Mouse (Mus musculus) intestine, embryonic 16.5 days (tissue): ENCODE measurements at regions not wholly inside any gene's neighbourhood (a gene's known extent, or its start where the extent isn't known, plus 50 kb on each side); places are given as distances from the start of the nearest gene placed in this dataset.

ENCODE experiments used
- ATAC-seq: fragments of 200-750 bp; cut with Nextera tagmentation; 2 replicates; pipeline ENCODE4 v1.8.0; 2017; ENCODE audit warnings: moderate TSS enrichment, moderate library complexity
- H3K27ac ChIP-seq: fragments of 300-500 bp; sonication (generic); 2 replicates; pipeline ENCODE4 v1.5.1; 2014; ENCODE audit warnings: mild to moderate bottlenecking, low read length
- H3K27me3 ChIP-seq: fragments of 300-500 bp; sonication (generic); replicated peaks from 2 replicates; pipeline ENCODE4 v1.6.1; 2014; ENCODE audit warnings: low read length, control low read depth, mixed read lengths; ENCODE audit not compliant: control insufficient read depth, insufficient read depth
- H3K36me3 ChIP-seq: fragments of 300-500 bp; sonication (generic); 2 replicates; pipeline ENCODE4 v1.6.1; 2014; ENCODE audit warnings: low read length, control low read depth; ENCODE audit not compliant: control insufficient read depth, insufficient read depth
- H3K4me1 ChIP-seq: fragments of 300-500 bp; sonication (generic); 2 replicates; pipeline ENCODE4 v1.6.1; 2014; ENCODE audit warnings: low read length, control low read depth, mixed read lengths; ENCODE audit not compliant: control insufficient read depth, insufficient read depth
- H3K4me2 ChIP-seq: fragments of 300-500 bp; sonication (generic); 2 replicates; pipeline ENCODE4 v1.6.1; 2014; ENCODE audit warnings: low read depth, low read length, control low read depth
- H3K4me3 ChIP-seq: fragments of 300-500 bp; sonication (generic); 2 replicates; pipeline ENCODE4 v1.5.1; 2014; ENCODE audit warnings: mild to moderate bottlenecking, low read length
- H3K9ac ChIP-seq: fragments of 300-500 bp; sonication (generic); 2 replicates; pipeline ENCODE4 v1.6.1; 2014; ENCODE audit warnings: low read depth, low read length
- H3K9me3 ChIP-seq: fragments of 300-500 bp; sonication (generic); 2 replicates; pipeline ENCODE4 v1.6.1; 2016; ENCODE audit warnings: low read length, control low read depth; ENCODE audit not compliant: control insufficient read depth
- WGBS: fragments of 180-500 bp; shearing (Covaris S2); extraction: QIAGEN DNeasy Blood & Tissue Kit; methylation state at CpG from one replicate; pipeline ENCODE4 v1.1.7; 2014; 5-methylcytosine and 5-hydroxymethylcytosine counted together

DNA sequence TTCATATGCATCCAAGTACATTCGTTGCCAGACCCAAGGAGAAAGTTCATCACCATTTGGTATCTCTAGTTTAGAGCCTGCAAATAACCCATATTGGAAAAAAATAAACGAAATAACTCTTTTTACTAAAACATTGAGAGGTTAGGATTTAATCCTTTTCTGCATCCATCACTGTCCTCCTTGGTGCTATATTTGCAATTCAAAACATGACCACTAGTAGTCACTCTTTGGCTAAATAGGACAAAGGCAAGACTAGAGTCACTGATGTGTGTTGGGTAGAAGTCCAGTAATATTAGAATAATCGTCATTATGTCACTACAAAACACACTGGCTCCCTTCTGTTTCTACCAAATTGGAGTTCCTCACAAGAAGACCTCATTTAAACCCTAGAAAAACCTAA is 614.0 kb upstream of the Cdh11 start:
- H3K27ac ChIP-seq = no peak overlapping the region
- no peaks in the 10 kb centered on the region for H3K27me3 ChIP-seq
- H3K9me3 ChIP-seq = no peaks in the 10 kb centered on the region
- no peak for ATAC-seq
- WGBS = 88% methylated on average over 3 of the region's 3 CpGs
- no peaks in the 10 kb centered on the region for H3K4me1 ChIP-seq
- no peak overlapping the region for H3K4me2 ChIP-seq
- H3K4me3 ChIP-seq = no peak overlapping the region
- no peak overlapping the region for H3K9ac ChIP-seq
- no peaks in the 10 kb centered on the region for H3K36me3 ChIP-seq

DNA sequence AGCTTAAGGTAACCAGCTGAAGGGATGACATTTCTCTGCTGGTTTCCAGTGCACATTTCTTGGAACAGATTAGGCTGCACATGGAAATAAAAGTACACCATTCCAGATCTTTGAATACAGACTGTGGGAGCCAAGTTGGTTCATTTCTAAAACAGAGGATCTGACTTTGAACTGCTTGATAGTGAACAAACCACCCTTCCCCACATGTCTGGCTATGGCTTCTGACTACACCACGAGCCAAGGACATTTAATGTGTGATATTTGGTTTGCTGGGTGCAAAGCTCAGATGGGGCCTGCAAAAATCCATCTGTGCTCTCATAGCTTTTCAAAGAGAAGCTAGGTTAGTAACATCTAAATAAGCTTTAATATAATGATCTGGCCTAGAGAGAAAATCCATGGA is 614.7 kb upstream of the Cdh11 start:
- WGBS = 80% methylated on average over 1 of the region's 1 CpGs
- H3K36me3 ChIP-seq = no peaks in the 10 kb centered on the region
- H3K9me3 ChIP-seq = no peaks in the 10 kb centered on the region
- no peak overlapping the region for H3K27ac ChIP-seq
- no peak for ATAC-seq
- no peaks in the 10 kb centered on the region for H3K4me1 ChIP-seq
- H3K9ac ChIP-seq = no peak overlapping the region
- no peaks in the 10 kb centered on the region for H3K27me3 ChIP-seq
- H3K4me3 ChIP-seq = no peak overlapping the region
- H3K4me2 ChIP-seq = no peak overlapping the region

- WGBS = 74% methylated on average over 3 of the region's 3 CpGs
- ATAC-seq = peak; percentile 52
- no peak overlapping the region for H3K4me3 ChIP-seq
These were observed 617.3 kb upstream of the Cdh11 start for GRCm38 (mm10) chr8:103402731-103403130.

DNA sequence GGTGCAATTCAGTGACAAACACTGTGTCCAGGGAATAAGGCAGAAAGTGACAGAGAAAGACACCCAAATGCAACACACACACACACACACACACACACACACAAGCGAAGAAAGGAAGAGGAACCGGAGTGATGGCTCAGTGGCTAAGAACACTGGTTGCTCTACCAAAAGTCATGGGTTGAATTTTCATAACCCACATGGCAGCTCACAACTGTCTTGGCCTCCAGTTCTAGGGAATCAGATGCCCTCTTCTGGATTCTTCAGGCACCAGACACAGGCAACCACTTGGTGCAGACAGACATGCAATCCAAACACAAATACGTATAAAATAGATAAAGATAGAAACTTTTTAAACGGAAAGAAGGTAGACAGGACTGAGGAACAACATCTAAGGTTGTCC is 618.4 kb upstream of the Cdh11 start:
- H3K4me1 ChIP-seq = no peaks in the 10 kb centered on the region; the same call in 1 of the 2 replicates
- ATAC-seq = no peak
- 92% methylated on average over 4 of the region's 4 CpGs for WGBS
- no peaks in the 10 kb centered on the region for H3K36me3 ChIP-seq
- no peak overlapping the region for H3K4me3 ChIP-seq
- H3K9ac ChIP-seq = no peak overlapping the region
- no peaks in the 10 kb centered on the region for H3K27me3 ChIP-seq
- H3K9me3 ChIP-seq = no peaks in the 10 kb centered on the region
- no peak overlapping the region for H3K4me2 ChIP-seq
- no peak overlapping the region for H3K27ac ChIP-seq

More at GRCm38 (mm10) chr8:103402731-103403130, 617.3 kb upstream of the Cdh11 start:
- Histone ChIP-seq H3K4me2 (no peak overlapping the region), H3K36me3 (no peaks in the 10 kb centered on the region), H3K9me3 (no peaks in the 10 kb centered on the region), H3K27ac (no peak overlapping the region), H3K4me1 (no peaks in the 10 kb centered on the region; the same call in 1 of the 2 replicates), H3K9ac (no peak overlapping the region), H3K27me3 (no peaks in the 10 kb centered on the region)

DNA sequence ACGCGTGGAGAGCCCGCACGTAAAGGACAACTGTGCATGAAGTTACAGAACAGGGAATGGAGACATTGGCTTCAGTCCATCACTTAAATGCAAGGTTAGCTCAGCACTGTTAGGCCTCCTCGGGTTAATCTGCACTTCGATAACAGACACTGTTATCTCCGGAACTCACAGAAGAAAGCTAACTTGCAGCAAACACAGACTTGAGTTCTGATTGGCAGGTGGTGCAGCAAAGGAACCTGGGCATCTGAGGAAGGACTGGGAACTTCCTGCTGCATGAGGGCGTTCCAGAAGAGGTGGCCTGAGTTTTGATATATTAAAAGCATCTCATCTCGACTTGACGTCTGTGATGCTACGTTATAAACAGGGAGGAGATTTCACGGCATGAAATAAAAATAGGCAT is 620.3 kb upstream of the Cdh11 start:
- no peak overlapping the region for H3K9ac ChIP-seq
- no peaks in the 10 kb centered on the region; the same call in 1 of the 2 replicates for H3K4me1 ChIP-seq
- H3K9me3 ChIP-seq = no peaks in the 10 kb centered on the region
- WGBS = 51% methylated on average over 12 of the region's 12 CpGs
- H3K27me3 ChIP-seq = no peaks in the 10 kb centered on the region
- H3K27ac ChIP-seq = no peak overlapping the region
- H3K4me3 ChIP-seq = no peak overlapping the region
- peak; percentile 24; the same call in 1 of the 2 replicates for ATAC-seq
- no peaks in the 10 kb centered on the region for H3K36me3 ChIP-seq
- H3K4me2 ChIP-seq = no peak overlapping the region

DNA sequence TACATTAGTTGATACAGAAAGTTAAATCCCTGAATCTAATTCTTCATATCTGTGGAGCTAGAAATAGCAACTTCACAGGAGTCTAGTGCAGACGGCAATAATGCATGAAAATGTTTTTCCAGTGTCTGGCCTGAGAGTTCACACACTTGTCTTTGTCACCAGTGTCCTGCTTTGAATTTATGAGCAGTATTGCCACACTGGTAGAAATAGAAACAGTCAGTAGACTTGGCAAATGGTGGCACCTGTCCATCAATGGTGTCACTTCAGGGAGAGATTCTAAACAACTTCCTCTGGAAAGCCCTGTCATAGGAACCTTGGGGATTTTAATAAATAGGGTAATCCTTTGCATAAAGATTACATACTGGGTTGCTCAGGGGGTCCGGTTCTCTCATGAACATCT is 621.5 kb upstream of the Cdh11 start:
- ATAC-seq = no peak
- Histone ChIP-seq H3K36me3 (no peaks in the 10 kb centered on the region), H3K4me3 (no peak overlapping the region), H3K27me3 (no peaks in the 10 kb centered on the region), H3K4me1 (no peaks in the 10 kb centered on the region; the same call in 1 of the 2 replicates), H3K9me3 (no peaks in the 10 kb centered on the region), H3K4me2 (no peak overlapping the region), H3K9ac (no peak overlapping the region), H3K27ac (no peak overlapping the region)
- 68% methylated on average over 2 of the region's 2 CpGs for WGBS

DNA sequence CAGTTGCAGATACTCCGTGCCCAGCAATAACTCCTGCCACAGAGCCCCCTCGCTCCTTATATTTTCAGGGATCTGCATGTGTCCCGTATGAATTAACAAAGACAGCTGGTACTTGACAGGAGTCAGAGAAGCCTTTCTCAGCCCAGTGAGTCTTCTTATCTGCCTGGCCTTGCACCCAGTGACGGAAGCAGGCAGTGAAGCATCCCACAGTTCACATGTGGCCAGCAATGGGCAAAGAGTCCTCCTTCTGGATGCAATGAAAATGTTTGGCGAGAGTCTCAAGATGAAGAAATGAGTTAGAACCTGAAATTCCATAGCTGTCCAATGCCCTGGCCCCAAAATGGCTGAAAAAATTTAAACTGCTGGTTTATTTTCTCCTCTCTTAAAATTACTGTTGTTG is 622.2 kb upstream of the Cdh11 start:
- H3K4me3 ChIP-seq = no peak overlapping the region
- no peaks in the 10 kb centered on the region for H3K36me3 ChIP-seq
- no peaks in the 10 kb centered on the region for H3K27me3 ChIP-seq
- no peaks in the 10 kb centered on the region; the same call in 1 of the 2 replicates for H3K4me1 ChIP-seq
- 78% methylated on average over 5 of the region's 5 CpGs for WGBS
- no peak for ATAC-seq
- no peaks in the 10 kb centered on the region for H3K9me3 ChIP-seq
- no peak overlapping the region for H3K27ac ChIP-seq
- no peak overlapping the region for H3K9ac ChIP-seq
- H3K4me2 ChIP-seq = no peak overlapping the region

DNA sequence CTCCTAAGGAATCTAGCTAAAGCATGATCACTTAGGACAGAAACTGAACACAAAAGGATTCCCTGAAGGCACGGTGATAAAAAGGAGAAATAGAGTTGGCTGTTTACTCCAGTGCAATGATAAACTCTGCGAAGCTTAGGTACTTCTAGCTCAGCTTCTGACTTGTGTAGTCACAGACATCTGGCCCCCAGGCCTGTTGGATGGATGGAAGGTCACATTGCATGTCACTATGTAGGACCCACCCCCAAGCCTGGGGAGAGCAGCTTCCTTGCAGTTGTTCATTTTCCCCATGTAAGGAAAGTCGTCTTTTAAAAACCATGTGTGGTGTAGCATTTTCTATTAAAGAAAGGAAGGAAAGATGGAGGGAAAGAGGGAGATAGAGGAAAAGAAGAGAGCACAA is 623.0 kb upstream of the Cdh11 start:
- 56% methylated on average over 3 of the region's 3 CpGs for WGBS
- no peak for ATAC-seq

GRCm38 (mm10) chr8:103409121-103409551 is 623.7 kb upstream of the Cdh11 start:
- H3K27me3 ChIP-seq = no peaks in the 10 kb centered on the region
- peak; percentile 80 for ATAC-seq
- H3K4me1 ChIP-seq = peaks cover 9% of the 10 kb centered on the region
- H3K4me2 ChIP-seq = no peak overlapping the region
- no peak overlapping the region for H3K4me3 ChIP-seq
- no peaks in the 10 kb centered on the region for H3K36me3 ChIP-seq
- H3K9me3 ChIP-seq = no peaks in the 10 kb centered on the region
- H3K27ac ChIP-seq = peak overlapping the region; percentile 63
- WGBS = 19% methylated on average over 2 of the region's 2 CpGs
- no peak overlapping the region for H3K9ac ChIP-seq

More for the DNA sequence above, 623.0 kb upstream of the Cdh11 start:
- Histone ChIP-seq H3K9ac (no peak overlapping the region), H3K27ac (peak overlapping the region; percentile 63; the same call in 1 of the 2 replicates), H3K9me3 (no peaks in the 10 kb centered on the region), H3K4me2 (no peak overlapping the region), H3K4me1 (peaks cover 1% of the 10 kb centered on the region; the same call in 1 of the 2 replicates), H3K27me3 (no peaks in the 10 kb centered on the region), H3K36me3 (no peaks in the 10 kb centered on the region), H3K4me3 (no peak overlapping the region)

- WGBS = 70% methylated on average over 7 of the region's 7 CpGs
- Histone ChIP-seq H3K9me3 (no peaks in the 10 kb centered on the region), H3K4me3 (no peak overlapping the region), H3K4me1 (peaks cover 13% of the 10 kb centered on the region), H3K36me3 (no peaks in the 10 kb centered on the region), H3K27ac (no peak overlapping the region), H3K9ac (no peak overlapping the region), H3K4me2 (no peak overlapping the region), H3K27me3 (no peaks in the 10 kb centered on the region)
- ATAC-seq = no peak
These were observed 627.3 kb upstream of the Cdh11 start for GRCm38 (mm10) chr8:103412731-103413130.
